12 mouse cellular contexts compared by ENCODE assay signal in genomic region chr17:71089781-71090480, GRCm38 (mm10).
DNase-seq lines count a peak whose midpoint lies in the region; ATAC-seq and TF ChIP-seq lines count a peak whose summit lies in the region.
"Had no signal": no experiment of that assay in that cellular context is flagged by ENCODE, and none has a peak within 500 bp of the region (broad histone marks: within the 10 kb centered on the region; RNA-seq: fewer than 3 reads in every experiment).

No protein-coding gene starts in this region.

- no peak for TF ChIP-seq CTCF in liver, postnatal 0 days (IDR thresholded peaks at IDR 0.05; ENCODE audit: low read depth)

- no peaks in the 10 kb centered on the region for H3K36me3 ChIP-seq in kidney, embryonic 14.5 days (ENCODE audit: control insufficient read depth, insufficient read depth, low read length)
- no peaks in the 10 kb centered on the region for H3K36me3 ChIP-seq in liver, postnatal 0 days (replicated peaks; ENCODE audit: insufficient read depth, low read length)
- no peaks in the 10 kb centered on the region for H3K36me3 ChIP-seq in stomach, embryonic 15.5 days
- H3K36me3 ChIP-seq: forebrain, embryonic 10.5 days; neural tube, embryonic 15.5 days had no signal

- TF ChIP-seq EP300 in liver, postnatal 0 days (IDR thresholded peaks at IDR 0.05; ENCODE audit: low read depth) = no peak; the same call in 1 of the 2 replicates

- H3K27ac ChIP-seq in kidney, embryonic 14.5 days (ENCODE audit: low read depth, low read length) = no peak overlapping the region
- peak overlapping the region; percentile 97 for H3K27ac ChIP-seq in liver, postnatal 0 days (ENCODE audit: low read depth)
- H3K27ac ChIP-seq in stomach, embryonic 15.5 days = peak overlapping the region; percentile 48; the same call in 1 of the 2 replicates
- H3K27ac ChIP-seq: forebrain, embryonic 10.5 days; neural tube, embryonic 15.5 days had no signal

- no peak for ATAC-seq in kidney, embryonic 14.5 days (ENCODE audit: low FRiP score, low TSS enrichment)
- peak; percentile 63 for ATAC-seq in liver, postnatal 0 days
- no peak for ATAC-seq in stomach, embryonic 15.5 days (ENCODE audit: insufficient read depth, low FRiP score, low read depth)

- no peaks in the 10 kb centered on the region for H3K9me3 ChIP-seq in kidney, embryonic 14.5 days (ENCODE audit: control insufficient read depth, low read length)
- no peaks in the 10 kb centered on the region for H3K9me3 ChIP-seq in liver, postnatal 0 days (ENCODE audit: low read length)
- H3K9me3 ChIP-seq in stomach, embryonic 15.5 days = no peaks in the 10 kb centered on the region
- H3K9me3 ChIP-seq: forebrain, embryonic 10.5 days; neural tube, embryonic 15.5 days had no signal

- no peak overlapping the region for H3K9ac ChIP-seq in kidney, embryonic 14.5 days (ENCODE audit: low read depth, low read length)
- H3K9ac ChIP-seq in liver, postnatal 0 days (replicated peaks) = peak overlapping the region; percentile 55
- no peak overlapping the region for H3K9ac ChIP-seq in stomach, embryonic 15.5 days
- H3K9ac ChIP-seq: neural tube, embryonic 15.5 days had no signal

- WGBS in kidney, embryonic 14.5 days = 63% methylated on average over 11 of the region's 11 CpGs
- 71% methylated on average over 11 of the region's 11 CpGs for WGBS in liver, postnatal 0 days (ENCODE audit: insufficient replicate concordance)
- WGBS in stomach, embryonic 15.5 days = 80% methylated on average over 11 of the region's 11 CpGs

- no peak overlapping the region for H3K4me3 ChIP-seq in kidney, embryonic 14.5 days (ENCODE audit: low read length)
- no peak overlapping the region for H3K4me3 ChIP-seq in liver, postnatal 0 days (ENCODE audit: low read depth, low read length)
- no peak overlapping the region for H3K4me3 ChIP-seq in stomach, embryonic 15.5 days (replicated peaks)
- H3K4me3 ChIP-seq: forebrain, embryonic 10.5 days; neural tube, embryonic 15.5 days had no signal

- H3K27me3 ChIP-seq in kidney, embryonic 14.5 days (ENCODE audit: control insufficient read depth, insufficient read depth, low read length) = no peaks in the 10 kb centered on the region
- H3K27me3 ChIP-seq in liver, postnatal 0 days (ENCODE audit: insufficient read depth, low read length) = no peaks in the 10 kb centered on the region
- H3K27me3 ChIP-seq in stomach, embryonic 15.5 days (replicated peaks) = no peaks in the 10 kb centered on the region
- H3K27me3 ChIP-seq: neural tube, embryonic 15.5 days had no signal

- peak; percentile 89 for DNase-seq in kidney, adult 11 months
- peak; percentile 82 to 86 for DNase-seq in kidney, adult 8-10 months
- peak; percentile 67 for DNase-seq in liver, postnatal 0 days
- no peak for DNase-seq in neural tube, embryonic 10.5 days (ENCODE audit: extremely low spot score, low spot score)
- no peak for DNase-seq in left cerebral cortex, adult 8-10 months (ENCODE audit: low spot score in 2 of 2)
- DNase-seq in adrenal gland, postnatal 4 days (ENCODE audit: low spot score in 2 of 2) = no peak
- DNase-seq: gastrocnemius, postnatal 36 days had no signal

- no peak overlapping the region for H3K4me2 ChIP-seq in kidney, embryonic 14.5 days (replicated peaks; ENCODE audit: low read depth, low read length)
- no peak overlapping the region for H3K4me2 ChIP-seq in liver, postnatal 0 days (ENCODE audit: low read depth, low read length)
- H3K4me2 ChIP-seq in stomach, embryonic 15.5 days = no peak overlapping the region
- H3K4me2 ChIP-seq: midbrain, embryonic 11.5 days; neural tube, embryonic 15.5 days had no signal

- peaks cover 10% of the 10 kb centered on the region; the same call in 1 of the 2 replicates for H3K4me1 ChIP-seq in kidney, embryonic 14.5 days (ENCODE audit: control insufficient read depth, insufficient read depth, low read length)
- H3K4me1 ChIP-seq in liver, postnatal 0 days (ENCODE audit: insufficient read depth) = peaks cover 30% of the 10 kb centered on the region
- 0 out of 2 replicates have a peak, but pooled peaks cover 3% of the 10 kb centered on the region for H3K4me1 ChIP-seq in stomach, embryonic 15.5 days
- H3K4me1 ChIP-seq: neural tube, embryonic 15.5 days had no signal

Comparison
In these comparisons a context has a peak if more than half of its experiments do, and no peak if none do; other contexts are left out.
1. DNase-seq: peak in kidney, adult 11 months (single experiment), kidney, adult 8-10 months (2 of 2) and liver, postnatal 0 days (single experiment); none in neural tube, embryonic 10.5 days (single experiment), left cerebral cortex, adult 8-10 months (0 of 2) and adrenal gland, postnatal 4 days (0 of 2).